Comparison of ENCODE assay signal across 7 mouse cellular contexts in genomic region chr6:67954570-67954969, GRCm38 (mm10).
A peak's percentile ranks its signal among the peaks of the same experiment; 100 is the strongest.
DNase-seq lines count a peak whose midpoint lies in the region; ATAC-seq lines count a peak whose summit lies in the region.
"Not testable (repeated sequence)": the region's sequence is repeated elsewhere in the genome, so short reads cannot be mapped to it uniquely, and the experiment has no call there.

No protein-coding gene starts in this region.

- not testable (repeated sequence) for H3K27me3 ChIP-seq in hindbrain, embryonic 11.5 days (ENCODE audit: control insufficient read depth, insufficient read depth, low read length); midbrain, embryonic 11.5 days (ENCODE audit: control insufficient read depth, insufficient read depth, low read length); midbrain, embryonic 12.5 days; splenic B cell, adult 2 months (ENCODE audit: control insufficient read depth, insufficient read depth, low read length, poor library complexity, severe bottlenecking)

- not testable (repeated sequence) for H3K36me3 ChIP-seq in hindbrain, embryonic 11.5 days (ENCODE audit: control insufficient read depth, insufficient read depth, low read length); midbrain, embryonic 11.5 days (ENCODE audit: control insufficient read depth, insufficient read depth, low read length); midbrain, embryonic 12.5 days; splenic B cell, adult 2 months (ENCODE audit: control insufficient read depth, insufficient read depth, low read length, poor library complexity, severe bottlenecking)

- DNase-seq in B cell, adult 2 months, result peak; percentile 2 to 7
- DNase-seq in hindbrain, embryonic 11.5 days (ENCODE audit: low spot score); midbrain, embryonic 11.5 days (ENCODE audit: low spot score, missing footprints): not testable (repeated sequence)
- peak; percentile 2 for DNase-seq in retina, embryonic 14.5 days (ENCODE audit: low spot score)
- DNase-seq in spleen, postnatal 36 days (ENCODE audit: low spot score in 2 of 2), result peak; percentile 16 to 25
- peak; percentile 7 for DNase-seq in splenic B cell, adult 2 months (ENCODE audit: low read depth, low spot score)

- not testable (repeated sequence) for H3K27ac ChIP-seq in hindbrain, embryonic 11.5 days (ENCODE audit: low read depth, low read length); midbrain, embryonic 11.5 days (ENCODE audit: low read depth, low read length); midbrain, embryonic 12.5 days (replicated peaks)

- not testable (repeated sequence) for H3K4me1 ChIP-seq in hindbrain, embryonic 11.5 days (replicated peaks; ENCODE audit: control insufficient read depth, insufficient read depth, low read length); midbrain, embryonic 11.5 days (ENCODE audit: control insufficient read depth, insufficient read depth, low read length); midbrain, embryonic 12.5 days

- not testable (repeated sequence) for H3K9me3 ChIP-seq in hindbrain, embryonic 11.5 days (ENCODE audit: control insufficient read depth, low read length); midbrain, embryonic 11.5 days (ENCODE audit: control insufficient read depth, low read length); midbrain, embryonic 12.5 days

- peak; percentile 53; the same call in 1 of the 2 replicates for ATAC-seq in hindbrain, embryonic 11.5 days (ENCODE audit: low FRiP score)
- ATAC-seq in midbrain, embryonic 11.5 days (ENCODE audit: low FRiP score), result peak; percentile 38; the same call in 1 of the 2 replicates
- peak; percentile 60; the same call in 1 of the 2 replicates for ATAC-seq in midbrain, embryonic 12.5 days (ENCODE audit: low FRiP score, low read depth)

- not testable (repeated sequence) for H3K4me3 ChIP-seq in hindbrain, embryonic 11.5 days (ENCODE audit: low read depth, low read length); midbrain, embryonic 11.5 days (ENCODE audit: low read depth, low read length); midbrain, embryonic 12.5 days

- H3K4me2 ChIP-seq in hindbrain, embryonic 11.5 days (replicated peaks; ENCODE audit: low read depth, low read length); midbrain, embryonic 11.5 days; midbrain, embryonic 12.5 days (replicated peaks): not testable (repeated sequence)

- not testable (repeated sequence) for H3K9ac ChIP-seq in hindbrain, embryonic 11.5 days (ENCODE audit: low read depth, low read length); midbrain, embryonic 11.5 days (ENCODE audit: low read length); midbrain, embryonic 12.5 days (replicated peaks)
